Mouse (Mus musculus): Measurements from ENCODE around the gene Zbtb32. TPM values are rescaled to one million over a fixed set of nuclear protein-coding genes. Genes with fewer than 3 reads are reported as not detected.

Zbtb32 gene
- polyA plus RNA-seq, 1 experiment from 2014 or later = 0.14 TPM

GRCm38 (mm10) chr7:30567555-30567954 is 31.2 kb downstream of the Zbtb32 start:
- Histone ChIP-seq H3K9ac (ENCODE audit: low read depth, low read length) (no peak overlapping the region), H3K36me3 (ENCODE audit: control insufficient read depth, insufficient read depth, low read length) (peaks cover 29% of the 10 kb centered on the region), H3K4me2 (no peak overlapping the region), H3K27ac (ENCODE audit: low read depth, low read length) (no peak overlapping the region), H3K9me3 (replicated peaks; ENCODE audit: control insufficient read depth, low read length) (no peaks in the 10 kb centered on the region), H3K27me3 (ENCODE audit: control insufficient read depth, insufficient read depth, low read length) (no peaks in the 10 kb centered on the region), H3K4me1 (ENCODE audit: control insufficient read depth, insufficient read depth, low read length) (peaks cover 5% of the 10 kb centered on the region; the same call in 1 of the 2 replicates), H3K4me3 (ENCODE audit: low read depth, low read length) (no peak overlapping the region)
- ATAC-seq (replicated peaks; ENCODE audit: insufficient number of reproducible peaks, low FRiP score, low TSS enrichment) = no peak
- WGBS (ENCODE audit: insufficient replicate concordance) = 88% methylated on average over 11 of the region's 11 CpGs

- Histone ChIP-seq H3K36me3 (ENCODE audit: control insufficient read depth, insufficient read depth, low read length) (peaks cover 19% of the 10 kb centered on the region), H3K4me1 (ENCODE audit: control insufficient read depth, insufficient read depth, low read length) (peaks cover 5% of the 10 kb centered on the region; the same call in 1 of the 2 replicates), H3K9me3 (replicated peaks; ENCODE audit: control insufficient read depth, low read length) (no peaks in the 10 kb centered on the region), H3K27ac (ENCODE audit: low read depth, low read length) (no peak overlapping the region), H3K9ac (ENCODE audit: low read depth, low read length) (no peak overlapping the region), H3K4me2 (no peak overlapping the region), H3K27me3 (ENCODE audit: control insufficient read depth, insufficient read depth, low read length) (no peaks in the 10 kb centered on the region), H3K4me3 (ENCODE audit: low read depth, low read length) (no peak overlapping the region)
- ATAC-seq (replicated peaks; ENCODE audit: insufficient number of reproducible peaks, low FRiP score, low TSS enrichment) = no peak
- 85% methylated on average over 9 of the region's 9 CpGs for WGBS (ENCODE audit: insufficient replicate concordance)
Measured at GRCm38 (mm10) chr7:30566033-30566432, 32.7 kb downstream of the Zbtb32 start.

GRCm38 (mm10) chr7:30564970-30565571 is 33.6 kb downstream of the Zbtb32 start, which contains the start of gene Igflr1:
Gene Igflr1, plus strand, starts transcription at chr7:30565427.
- Histone ChIP-seq H3K27ac (ENCODE audit: low read depth, low read length) (no peak within 1 kb of the TSS), H3K4me3 (ENCODE audit: low read depth, low read length) (peak within 1 kb of the TSS; percentile 79; the same call in 1 of the 2 replicates), H3K27me3 (ENCODE audit: control insufficient read depth, insufficient read depth, low read length) (no peaks in the 10 kb centered on the region), H3K9me3 (replicated peaks; ENCODE audit: control insufficient read depth, low read length) (no peaks in the 10 kb centered on the region), H3K36me3 (ENCODE audit: control insufficient read depth, insufficient read depth, low read length) (peaks cover 13% of the 10 kb centered on the region), H3K4me2 (peak within 1 kb of the TSS; percentile 84), H3K9ac (ENCODE audit: low read depth, low read length) (no peak within 1 kb of the TSS), H3K4me1 (ENCODE audit: control insufficient read depth, insufficient read depth, low read length) (peaks cover 5% of the 10 kb centered on the region; the same call in 1 of the 2 replicates)
- no peak for ATAC-seq (replicated peaks; ENCODE audit: insufficient number of reproducible peaks, low FRiP score, low TSS enrichment)
- WGBS (ENCODE audit: insufficient replicate concordance) = 92% methylated on average over 12 of the region's 12 CpGs

- H3K4me1 ChIP-seq (ENCODE audit: control insufficient read depth, insufficient read depth, low read length) = peaks cover 7% of the 10 kb centered on the region; the same call in 1 of the 2 replicates
- H3K27me3 ChIP-seq (ENCODE audit: control insufficient read depth, insufficient read depth, low read length) = no peaks in the 10 kb centered on the region
- ATAC-seq (replicated peaks; ENCODE audit: insufficient number of reproducible peaks, low FRiP score, low TSS enrichment) = 0 out of 2 replicates have a peak, but pooled peaks have one; percentile 3
- 31% methylated on average over 6 of the region's 6 CpGs for WGBS (ENCODE audit: insufficient replicate concordance)
- H3K27ac ChIP-seq (ENCODE audit: low read depth, low read length) = no peak overlapping the region
- H3K4me2 ChIP-seq = peak overlapping the region; percentile 84
- no peaks in the 10 kb centered on the region for H3K9me3 ChIP-seq (replicated peaks; ENCODE audit: control insufficient read depth, low read length)
- peak overlapping the region; percentile 92 for H3K9ac ChIP-seq (ENCODE audit: low read depth, low read length)
- H3K4me3 ChIP-seq (ENCODE audit: low read depth, low read length) = peak overlapping the region; percentile 79
- peaks cover 1% of the 10 kb centered on the region; the same call in 1 of the 2 replicates for H3K36me3 ChIP-seq (ENCODE audit: control insufficient read depth, insufficient read depth, low read length)
Measured at GRCm38 (mm10) chr7:30563906-30564280, 34.8 kb downstream of the Zbtb32 start.

- H3K27me3 ChIP-seq (ENCODE audit: control insufficient read depth, insufficient read depth, low read length) = no peaks in the 10 kb centered on the region
- H3K36me3 ChIP-seq (ENCODE audit: control insufficient read depth, insufficient read depth, low read length) = no peaks in the 10 kb centered on the region; the same call in 1 of the 2 replicates
- H3K4me3 ChIP-seq (ENCODE audit: low read depth, low read length) = peak within 1 kb of the TSS; percentile 79
- peaks cover 13% of the 10 kb centered on the region for H3K4me1 ChIP-seq (ENCODE audit: control insufficient read depth, insufficient read depth, low read length)
- H3K4me2 ChIP-seq = peak within 1 kb of the TSS; percentile 84
- peak within 1 kb of the TSS; percentile 92 for H3K9ac ChIP-seq (ENCODE audit: low read depth, low read length)
- WGBS (ENCODE audit: insufficient replicate concordance) = under 1% methylated on average over 45 of the region's 45 CpGs
- H3K9me3 ChIP-seq (replicated peaks; ENCODE audit: control insufficient read depth, low read length) = no peaks in the 10 kb centered on the region
- peak within 1 kb of the TSS; percentile 98 for H3K27ac ChIP-seq (ENCODE audit: low read depth, low read length)
- ATAC-seq (replicated peaks; ENCODE audit: insufficient number of reproducible peaks, low FRiP score, low TSS enrichment) = peak; percentile 79
Measured at GRCm38 (mm10) chr7:30563117-30563905, 35.4 kb downstream of the Zbtb32 start, which contains the start of the genes U2af1l4, Gm49396 and Psenen. Gene U2af1l4, plus strand, starts transcription at chr7:30563301. Gene Gm49396, plus strand, starts transcription at chr7:30563344. Gene Psenen, minus strand, starts transcription at chr7:30563627.

GRCm38 (mm10) chr7:30562526-30563116 is 36.1 kb downstream of the Zbtb32 start:
- 2% methylated on average over 27 of the region's 27 CpGs for WGBS (ENCODE audit: insufficient replicate concordance)
- Histone ChIP-seq H3K9ac (ENCODE audit: low read depth, low read length) (peak overlapping the region; percentile 75), H3K4me1 (ENCODE audit: control insufficient read depth, insufficient read depth, low read length) (peaks cover 17% of the 10 kb centered on the region), H3K36me3 (ENCODE audit: control insufficient read depth, insufficient read depth, low read length) (no peaks in the 10 kb centered on the region; the same call in 1 of the 2 replicates), H3K27ac (ENCODE audit: low read depth, low read length) (peak overlapping the region; percentile 98), H3K4me2 (peak overlapping the region; percentile 84), H3K4me3 (ENCODE audit: low read depth, low read length) (peak overlapping the region; percentile 79), H3K27me3 (ENCODE audit: control insufficient read depth, insufficient read depth, low read length) (no peaks in the 10 kb centered on the region), H3K9me3 (replicated peaks; ENCODE audit: control insufficient read depth, low read length) (no peaks in the 10 kb centered on the region)
- ATAC-seq (replicated peaks; ENCODE audit: insufficient number of reproducible peaks, low FRiP score, low TSS enrichment) = no peak

GRCm38 (mm10) chr7:30560296-30560695 is 38.4 kb downstream of the Zbtb32 start:
- Histone ChIP-seq H3K27ac (ENCODE audit: low read depth, low read length) (no peak overlapping the region), H3K4me2 (peak overlapping the region; percentile 97), H3K9me3 (replicated peaks; ENCODE audit: control insufficient read depth, low read length) (no peaks in the 10 kb centered on the region), H3K36me3 (ENCODE audit: control insufficient read depth, insufficient read depth, low read length) (peaks cover 12% of the 10 kb centered on the region), H3K4me1 (ENCODE audit: control insufficient read depth, insufficient read depth, low read length) (peaks cover 17% of the 10 kb centered on the region), H3K4me3 (ENCODE audit: low read depth, low read length) (0 out of 2 replicates have a peak overlapping the region, but pooled peaks have one; percentile 64), H3K9ac (ENCODE audit: low read depth, low read length) (no peak overlapping the region; the same call in 1 of the 2 replicates), H3K27me3 (ENCODE audit: control insufficient read depth, insufficient read depth, low read length) (no peaks in the 10 kb centered on the region)
- ATAC-seq (replicated peaks; ENCODE audit: insufficient number of reproducible peaks, low FRiP score, low TSS enrichment) = no peak
- WGBS (ENCODE audit: insufficient replicate concordance) = 63% methylated on average over 2 of the region's 2 CpGs

- Histone ChIP-seq H3K4me1 (ENCODE audit: control insufficient read depth, insufficient read depth, low read length) (peaks cover 17% of the 10 kb centered on the region), H3K36me3 (ENCODE audit: control insufficient read depth, insufficient read depth, low read length) (peaks cover 19% of the 10 kb centered on the region), H3K9me3 (replicated peaks; ENCODE audit: control insufficient read depth, low read length) (no peaks in the 10 kb centered on the region), H3K9ac (ENCODE audit: low read depth, low read length) (peak within 1 kb of the TSS; percentile 78), H3K4me2 (peak within 1 kb of the TSS; percentile 97), H3K27me3 (ENCODE audit: control insufficient read depth, insufficient read depth, low read length) (no peaks in the 10 kb centered on the region), H3K27ac (ENCODE audit: low read depth, low read length) (peak within 1 kb of the TSS; percentile 1; the same call in 1 of the 2 replicates), H3K4me3 (ENCODE audit: low read depth, low read length) (peak within 1 kb of the TSS; percentile 64)
- ATAC-seq (replicated peaks; ENCODE audit: insufficient number of reproducible peaks, low FRiP score, low TSS enrichment) = peak; percentile 84
- WGBS (ENCODE audit: insufficient replicate concordance) = 0% methylated on average over 20 of the region's 20 CpGs
Measured at GRCm38 (mm10) chr7:30559443-30559954, 39.2 kb downstream of the Zbtb32 start, which contains the start of gene Lin37. Gene Lin37, minus strand, starts transcription at chr7:30559838.

Measured in heart, embryonic 11.5 days (tissue).